Mouse (Mus musculus) common myeloid progenitor, adult 5-6 weeks (primary cell): ENCODE measurements around the gene Slc34a3. TPM values are rescaled to one million over a fixed set of nuclear protein-coding genes. Genes with fewer than 3 reads are reported as not detected.

ENCODE experiments used
- ATAC-seq: replicated peaks from 2 replicates; pipeline ENCODE4 v1.8.0; 2016; ENCODE audit warnings: low read depth, mild to moderate bottlenecking, moderate TSS enrichment, inconsistent platforms; ENCODE audit not compliant: poor library complexity, severe bottlenecking
- total RNA-seq: library from RNA; stranded (forward); fragments of 200-1000, 187-1606 nt; gene quantifications from 2 replicates; pipeline ENCODE4 v1.2.3, GENCODE M21; 2017

The Slc34a3 gene
- total RNA-seq, 1 experiment from 2014 or later, result not detected

GRCm38 (mm10) chr2:25227406-25227805, 6.8 kb downstream of the Slc34a3 start:
- ATAC-seq, result no peak

GRCm38 (mm10) chr2:25226864-25227263, 7.3 kb downstream of the Slc34a3 start:
- ATAC-seq, result no peak

- ATAC-seq, result no peak
Measured at GRCm38 (mm10) chr2:25225811-25226379, 8.3 kb downstream of the Slc34a3 start.

GRCm38 (mm10) chr2:25224766-25225752, 9.1 kb downstream of the Slc34a3 start:
- ATAC-seq, result peak; percentile 70

GRCm38 (mm10) chr2:25224492-25224765, 9.7 kb downstream of the Slc34a3 start, which contains the start of gene Tubb4b:
Tubb4b (minus strand) TSS chr2:25224702.
- ATAC-seq, result no peak

- ATAC-seq, result peak; percentile 30
Measured at GRCm38 (mm10) chr2:25223681-25224491, 10.3 kb downstream of the Slc34a3 start.

- no peak for ATAC-seq
Measured at GRCm38 (mm10) chr2:25221331-25221772, 12.8 kb downstream of the Slc34a3 start.

GRCm38 (mm10) chr2:25218445-25218844, 15.7 kb downstream of the Slc34a3 start, which contains the start of gene Fam166a:
Fam166a (plus strand) TSS chr2:25218745.
- ATAC-seq, result no peak

- no peak for ATAC-seq
Measured at GRCm38 (mm10) chr2:25217666-25218065, 16.5 kb downstream of the Slc34a3 start.

GRCm38 (mm10) chr2:25214444-25214843, 19.7 kb downstream of the Slc34a3 start, which contains the start of gene Stpg3:
Stpg3 (minus strand) TSS chr2:25214637.
- no peak for ATAC-seq

- ATAC-seq, result no peak
Measured at GRCm38 (mm10) chr2:25213266-25213865, 20.8 kb downstream of the Slc34a3 start.

- ATAC-seq, result peak; percentile 96
Measured at GRCm38 (mm10) chr2:25211121-25211670, 23.0 kb downstream of the Slc34a3 start, which contains the start of gene Nelfb. Nelfb (minus strand) TSS chr2:25211489.

GRCm38 (mm10) chr2:25210686-25211085, 23.5 kb downstream of the Slc34a3 start:
- ATAC-seq, result no peak

- no peak for ATAC-seq
Measured at GRCm38 (mm10) chr2:25207593-25207992, 26.6 kb downstream of the Slc34a3 start.

- ATAC-seq, result peak; percentile 73; the same call in 1 of the 2 replicates
Measured at GRCm38 (mm10) chr2:25203631-25204214, 30.4 kb downstream of the Slc34a3 start.

- ATAC-seq, result no peak
Measured at GRCm38 (mm10) chr2:25200631-25201030, 33.5 kb downstream of the Slc34a3 start.

- no peak for ATAC-seq
Measured at GRCm38 (mm10) chr2:25197946-25198345, 36.2 kb downstream of the Slc34a3 start.

- ATAC-seq, result no peak
Measured at GRCm38 (mm10) chr2:25197191-25197590, 37.0 kb downstream of the Slc34a3 start.
